Mouse (Mus musculus) kidney, adult 2 months (tissue): ENCODE results near the gene Ccdc33.

Source experiments
- CTCF ChIP-seq: fragments of 200-500 bp; conservative IDR thresholded peaks from 2 replicates; pipeline ENCODE4 v1.5.1; 2011; ENCODE audit warnings: low read depth, mild to moderate bottlenecking, control low read depth, low read length, moderate library complexity, mixed read lengths; ENCODE audit not compliant: insufficient read depth, insufficient read length
- POLR2A ChIP-seq: fragments of 200-500 bp; IDR thresholded peaks from one replicate; pipeline ENCODE4 v1.6.1; 2011; ENCODE audit warnings: low read depth, low read length, control low read depth

DNA sequence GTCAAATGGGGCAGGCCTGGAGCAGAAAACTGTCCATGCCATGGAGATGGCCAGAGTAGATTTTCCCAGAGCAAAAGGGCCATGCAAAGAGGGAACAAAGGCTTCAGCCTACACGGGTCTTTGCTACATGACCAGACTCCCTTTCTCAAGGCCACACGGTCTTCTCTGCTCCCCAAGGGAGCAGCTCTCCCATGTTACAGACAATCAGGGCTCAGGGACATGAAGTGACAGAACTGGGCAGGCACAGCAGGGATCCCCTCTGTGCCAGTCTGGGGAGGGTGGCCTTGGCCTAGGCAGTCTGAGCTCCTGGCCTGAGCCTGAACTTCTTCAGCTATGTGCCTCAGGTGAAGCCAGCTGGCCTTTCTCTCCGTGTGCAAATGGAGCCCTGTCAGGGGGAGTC lies 65.1 kb downstream of the Ccdc33 start:
- no peak for TF ChIP-seq CTCF
- TF ChIP-seq POLR2A = no peak
